Mouse (Mus musculus): ENCODE measurements around the gene Cog7. TPM values are rescaled to one million over a fixed set of nuclear protein-coding genes. Genes with fewer than 3 reads are reported as not detected.

Gene Cog7
- polyA plus RNA-seq, 1 experiment from 2014 or later = 13.4 TPM

- Histone ChIP-seq H3K9me3 (ENCODE audit: low read length) (no peaks in the 10 kb centered on the region), H3K4me1 (ENCODE audit: insufficient read depth, low read depth, low read length) (no peaks in the 10 kb centered on the region), H3K27me3 (replicated peaks; ENCODE audit: insufficient read depth, low read length) (no peaks in the 10 kb centered on the region), H3K4me2 (replicated peaks; ENCODE audit: low read depth, low read length) (no peak overlapping the region), H3K4me3 (ENCODE audit: low read depth, low read length) (no peak overlapping the region), H3K36me3 (ENCODE audit: insufficient read depth, low read length) (peaks cover 4% of the 10 kb centered on the region; the same call in 1 of the 2 replicates), H3K9ac (replicated peaks; ENCODE audit: low read depth) (no peak overlapping the region), H3K27ac (ENCODE audit: low read length) (no peak overlapping the region)
- no peak for DNase-seq (ENCODE audit: low spot score)
- no peak for ATAC-seq
- WGBS = 60% methylated on average over 3 of the region's 3 CpGs
- no peak for TF ChIP-seq CTCF (IDR thresholded peaks at IDR 0.05)
- TF ChIP-seq EP300 (IDR thresholded peaks at IDR 0.05) = no peak
Measured at GRCm38 (mm10) chr7:121962571-121962959, 18.9 kb downstream of the Cog7 start.

- H3K9me3 ChIP-seq (ENCODE audit: low read length) = no peaks in the 10 kb centered on the region
- H3K4me2 ChIP-seq (replicated peaks; ENCODE audit: low read depth, low read length) = no peak overlapping the region
- 81% methylated on average over 7 of the region's 7 CpGs for WGBS
- DNase-seq (ENCODE audit: low spot score) (no peak), ATAC-seq (no peak)
- H3K36me3 ChIP-seq (ENCODE audit: insufficient read depth, low read length) = peaks cover 4% of the 10 kb centered on the region; the same call in 1 of the 2 replicates
- no peak overlapping the region for H3K9ac ChIP-seq (replicated peaks; ENCODE audit: low read depth)
- no peaks in the 10 kb centered on the region for H3K4me1 ChIP-seq (ENCODE audit: insufficient read depth, low read depth, low read length)
- no peaks in the 10 kb centered on the region for H3K27me3 ChIP-seq (replicated peaks; ENCODE audit: insufficient read depth, low read length)
- H3K27ac ChIP-seq (ENCODE audit: low read length) = no peak overlapping the region
- no peak for TF ChIP-seq EP300 (IDR thresholded peaks at IDR 0.05)
- no peak for TF ChIP-seq CTCF (IDR thresholded peaks at IDR 0.05)
- H3K4me3 ChIP-seq (ENCODE audit: low read depth, low read length) = no peak overlapping the region
Measured at GRCm38 (mm10) chr7:121961913-121962570, 19.5 kb downstream of the Cog7 start.

GRCm38 (mm10) chr7:121955802-121956201 lies 25.7 kb downstream of the Cog7 start:
- DNase-seq (ENCODE audit: low spot score) (no peak), ATAC-seq (no peak)
- Histone ChIP-seq H3K27me3 (replicated peaks; ENCODE audit: insufficient read depth, low read length) (no peaks in the 10 kb centered on the region), H3K9me3 (ENCODE audit: low read length) (no peaks in the 10 kb centered on the region), H3K27ac (ENCODE audit: low read length) (no peak overlapping the region), H3K36me3 (ENCODE audit: insufficient read depth, low read length) (no peaks in the 10 kb centered on the region), H3K4me1 (ENCODE audit: insufficient read depth, low read depth, low read length) (no peaks in the 10 kb centered on the region), H3K9ac (replicated peaks; ENCODE audit: low read depth) (no peak overlapping the region), H3K4me3 (ENCODE audit: low read depth, low read length) (no peak overlapping the region), H3K4me2 (replicated peaks; ENCODE audit: low read depth, low read length) (no peak overlapping the region)
- WGBS = 65% methylated on average over 12 of the region's 12 CpGs
- TF ChIP-seq CTCF (IDR thresholded peaks at IDR 0.05) (no peak), EP300 (IDR thresholded peaks at IDR 0.05) (no peak)

- no peak overlapping the region for H3K4me2 ChIP-seq (replicated peaks; ENCODE audit: low read depth, low read length)
Measured at GRCm38 (mm10) chr7:121954891-121955669, 26.4 kb downstream of the Cog7 start.

GRCm38 (mm10) chr7:121947513-121947912 lies 34.0 kb downstream of the Cog7 start:
- ATAC-seq (peak; percentile 95), DNase-seq (ENCODE audit: low spot score) (peak; percentile 82)
- Histone ChIP-seq H3K36me3 (ENCODE audit: insufficient read depth, low read length) (no peaks in the 10 kb centered on the region), H3K27me3 (replicated peaks; ENCODE audit: insufficient read depth, low read length) (no peaks in the 10 kb centered on the region), H3K27ac (ENCODE audit: low read length) (peak overlapping the region; percentile 89), H3K4me2 (replicated peaks; ENCODE audit: low read depth, low read length) (no peak overlapping the region), H3K4me3 (ENCODE audit: low read depth, low read length) (no peak overlapping the region), H3K4me1 (ENCODE audit: insufficient read depth, low read depth, low read length) (no peaks in the 10 kb centered on the region), H3K9me3 (ENCODE audit: low read length) (no peaks in the 10 kb centered on the region), H3K9ac (replicated peaks; ENCODE audit: low read depth) (no peak overlapping the region)
- TF ChIP-seq EP300 (IDR thresholded peaks at IDR 0.05) (peak; percentile 97), CTCF (IDR thresholded peaks at IDR 0.05) (no peak)
- WGBS = 44% methylated on average over 4 of the region's 4 CpGs

More at GRCm38 (mm10) chr7:121954891-121955669, 26.4 kb downstream of the Cog7 start:
- no peak overlapping the region for H3K4me3 ChIP-seq (ENCODE audit: low read depth, low read length)
- H3K9ac ChIP-seq (replicated peaks; ENCODE audit: low read depth) = no peak overlapping the region
- no peaks in the 10 kb centered on the region for H3K36me3 ChIP-seq (ENCODE audit: insufficient read depth, low read length)
- H3K9me3 ChIP-seq (ENCODE audit: low read length) = no peaks in the 10 kb centered on the region
- TF ChIP-seq EP300 (IDR thresholded peaks at IDR 0.05) (no peak), CTCF (IDR thresholded peaks at IDR 0.05) (no peak)
- no peaks in the 10 kb centered on the region for H3K27me3 ChIP-seq (replicated peaks; ENCODE audit: insufficient read depth, low read length)
- H3K4me1 ChIP-seq (ENCODE audit: insufficient read depth, low read depth, low read length) = no peaks in the 10 kb centered on the region
- DNase-seq (ENCODE audit: low spot score) = no peak
- no peak overlapping the region for H3K27ac ChIP-seq (ENCODE audit: low read length)
- ATAC-seq = no peak
- WGBS = 81% methylated on average over 11 of the region's 11 CpGs

GRCm38 (mm10) chr7:121946196-121946595 lies 35.3 kb downstream of the Cog7 start:
- H3K4me3 ChIP-seq (ENCODE audit: low read depth, low read length) = no peak overlapping the region
- no peaks in the 10 kb centered on the region for H3K36me3 ChIP-seq (ENCODE audit: insufficient read depth, low read length)
- no peaks in the 10 kb centered on the region for H3K4me1 ChIP-seq (ENCODE audit: insufficient read depth, low read depth, low read length)
- WGBS = 66% methylated on average over 5 of the region's 5 CpGs
- no peaks in the 10 kb centered on the region for H3K27me3 ChIP-seq (replicated peaks; ENCODE audit: insufficient read depth, low read length)
- no peak for TF ChIP-seq EP300 (IDR thresholded peaks at IDR 0.05)
- no peak for TF ChIP-seq CTCF (IDR thresholded peaks at IDR 0.05)
- no peak overlapping the region for H3K9ac ChIP-seq (replicated peaks; ENCODE audit: low read depth)
- no peak for ATAC-seq
- no peak for DNase-seq (ENCODE audit: low spot score)
- H3K27ac ChIP-seq (ENCODE audit: low read length) = peak overlapping the region; percentile 38
- no peaks in the 10 kb centered on the region for H3K9me3 ChIP-seq (ENCODE audit: low read length)
- H3K4me2 ChIP-seq (replicated peaks; ENCODE audit: low read depth, low read length) = no peak overlapping the region
